Mouse (Mus musculus): Measurements from ENCODE around the gene Gm49387.

GRCm38 (mm10) chr14:31586451-31586850 lies 54.2 kb downstream of the Gm49387 start:
- TF ChIP-seq HCFC1 (IDR thresholded peaks at IDR 0.05; ENCODE audit: borderline replicate concordance, insufficient read depth, low read length): no peak
- no peak for TF ChIP-seq ZC3H11A (IDR thresholded peaks at IDR 0.05; ENCODE audit: borderline replicate concordance, low read depth, low read length)
